Mouse (Mus musculus): ENCODE measurements around the gene Synpo2. TPM values are rescaled to one million over a fixed set of nuclear protein-coding genes. Genes with fewer than 3 reads are reported as not detected.

Gene Synpo2
- polyA plus RNA-seq, 1 experiment from 2014 or later, result 0.06 TPM

- no peak overlapping the region for H3K4me2 ChIP-seq (ENCODE audit: low read depth, low read length)
- H3K36me3 ChIP-seq (replicated peaks; ENCODE audit: insufficient read depth, low read length), result no peaks in the 10 kb centered on the region
- no peak overlapping the region for H3K27ac ChIP-seq (ENCODE audit: low read depth)
- 69% methylated on average over 8 of the region's 8 CpGs for WGBS (ENCODE audit: insufficient replicate concordance)
- H3K9ac ChIP-seq (replicated peaks), result no peak overlapping the region
- no peaks in the 10 kb centered on the region for H3K4me1 ChIP-seq (ENCODE audit: insufficient read depth)
- no peak for DNase-seq
- H3K9me3 ChIP-seq (ENCODE audit: low read length), result no peaks in the 10 kb centered on the region
- no peak overlapping the region for H3K4me3 ChIP-seq (ENCODE audit: low read depth, low read length)
- no peak for TF ChIP-seq CTCF (IDR thresholded peaks at IDR 0.05; ENCODE audit: low read depth)
- no peak for TF ChIP-seq EP300 (IDR thresholded peaks at IDR 0.05; ENCODE audit: low read depth)
- no peak for ATAC-seq
- no peaks in the 10 kb centered on the region for H3K27me3 ChIP-seq (ENCODE audit: insufficient read depth, low read length)
Measured at GRCm38 (mm10) chr3:123153337-123153736, 82.6 kb downstream of the Synpo2 start.

GRCm38 (mm10) chr3:123152911-123153310 lies 83.0 kb downstream of the Synpo2 start:
- Histone ChIP-seq H3K4me1 (ENCODE audit: insufficient read depth) (no peaks in the 10 kb centered on the region), H3K4me2 (ENCODE audit: low read depth, low read length) (no peak overlapping the region), H3K9me3 (ENCODE audit: low read length) (no peaks in the 10 kb centered on the region), H3K36me3 (replicated peaks; ENCODE audit: insufficient read depth, low read length) (no peaks in the 10 kb centered on the region), H3K27me3 (ENCODE audit: insufficient read depth, low read length) (no peaks in the 10 kb centered on the region), H3K4me3 (ENCODE audit: low read depth, low read length) (no peak overlapping the region), H3K27ac (ENCODE audit: low read depth) (no peak overlapping the region), H3K9ac (replicated peaks) (no peak overlapping the region)
- no peak for TF ChIP-seq EP300 (IDR thresholded peaks at IDR 0.05; ENCODE audit: low read depth)
- no peak for TF ChIP-seq CTCF (IDR thresholded peaks at IDR 0.05; ENCODE audit: low read depth)
- no peak for DNase-seq
- ATAC-seq, result no peak
- WGBS (ENCODE audit: insufficient replicate concordance), result 80% methylated on average over 5 of the region's 5 CpGs

DNA sequence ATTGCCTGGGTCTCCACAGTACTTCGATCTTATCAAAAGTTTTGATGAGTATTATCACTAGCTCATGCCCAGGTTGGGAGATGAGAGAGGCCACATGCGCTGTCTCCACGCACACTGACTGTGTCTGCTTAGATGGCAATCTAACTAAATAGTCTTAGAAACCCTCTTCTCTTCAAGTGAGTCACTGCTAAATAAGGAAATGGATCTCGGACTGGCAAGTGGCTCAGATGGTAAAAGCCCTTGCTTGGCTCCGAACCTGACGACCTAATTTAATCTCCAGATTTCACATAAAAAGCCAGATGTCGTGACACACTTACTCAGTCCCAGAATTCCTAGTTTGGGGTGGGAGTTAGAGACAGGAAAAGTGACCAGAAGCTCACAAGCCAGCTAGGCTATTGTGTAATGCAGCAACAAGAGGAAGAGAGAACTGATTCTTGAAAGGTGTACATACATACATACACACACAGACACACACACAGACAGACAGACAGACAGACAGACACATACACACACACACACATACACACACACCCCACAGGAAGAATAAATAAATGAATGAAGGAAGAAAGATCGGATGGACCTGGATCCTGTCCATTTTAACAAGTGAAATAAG lies 85.3 kb downstream of the Synpo2 start:
- Histone ChIP-seq H3K4me3 (ENCODE audit: low read depth, low read length) (no peak overlapping the region), H3K4me1 (ENCODE audit: insufficient read depth) (no peaks in the 10 kb centered on the region), H3K27ac (ENCODE audit: low read depth) (no peak overlapping the region), H3K9me3 (ENCODE audit: low read length) (no peaks in the 10 kb centered on the region), H3K27me3 (ENCODE audit: insufficient read depth, low read length) (no peaks in the 10 kb centered on the region), H3K36me3 (replicated peaks; ENCODE audit: insufficient read depth, low read length) (no peaks in the 10 kb centered on the region), H3K9ac (replicated peaks) (no peak overlapping the region), H3K4me2 (ENCODE audit: low read depth, low read length) (no peak overlapping the region)
- ATAC-seq (no peak), DNase-seq (no peak)
- TF ChIP-seq EP300 (IDR thresholded peaks at IDR 0.05; ENCODE audit: low read depth) (no peak), CTCF (IDR thresholded peaks at IDR 0.05; ENCODE audit: low read depth) (no peak)
- WGBS (ENCODE audit: insufficient replicate concordance), result 53% methylated on average over 8 of the region's 8 CpGs

GRCm38 (mm10) chr3:123149380-123150162 lies 86.4 kb downstream of the Synpo2 start:
- no peak overlapping the region for H3K4me2 ChIP-seq (ENCODE audit: low read depth, low read length)
- no peaks in the 10 kb centered on the region for H3K36me3 ChIP-seq (replicated peaks; ENCODE audit: insufficient read depth, low read length)
- H3K4me3 ChIP-seq (ENCODE audit: low read depth, low read length), result no peak overlapping the region
- no peak overlapping the region for H3K27ac ChIP-seq (ENCODE audit: low read depth)
- TF ChIP-seq EP300 (IDR thresholded peaks at IDR 0.05; ENCODE audit: low read depth), result no peak
- TF ChIP-seq CTCF (IDR thresholded peaks at IDR 0.05; ENCODE audit: low read depth), result no peak
- no peaks in the 10 kb centered on the region for H3K9me3 ChIP-seq (ENCODE audit: low read length)
- no peaks in the 10 kb centered on the region for H3K27me3 ChIP-seq (ENCODE audit: insufficient read depth, low read length)
- no peaks in the 10 kb centered on the region for H3K4me1 ChIP-seq (ENCODE audit: insufficient read depth)
- no peak for ATAC-seq
- 62% methylated on average over 10 of the region's 10 CpGs for WGBS (ENCODE audit: insufficient replicate concordance)
- no peak overlapping the region for H3K9ac ChIP-seq (replicated peaks)
- DNase-seq, result no peak

DNA sequence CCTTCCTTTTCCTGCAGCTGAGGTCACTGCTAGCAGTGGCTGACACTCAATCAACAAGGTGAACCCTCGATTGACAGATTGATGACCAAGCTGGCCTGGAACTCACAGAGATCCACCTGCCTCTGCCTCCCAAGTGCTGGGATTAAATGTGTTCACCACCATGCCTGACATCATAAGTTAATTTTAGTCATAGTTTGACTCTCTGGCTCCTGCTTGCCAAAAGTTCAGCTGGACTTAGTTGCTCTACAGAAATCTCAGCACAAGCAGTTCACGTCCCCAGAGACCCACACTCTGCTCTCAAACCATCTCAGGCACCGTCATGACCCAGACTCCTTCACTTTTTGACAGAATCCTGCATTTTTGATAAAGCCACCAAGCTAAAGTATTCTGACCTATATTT lies 87.3 kb downstream of the Synpo2 start:
- DNase-seq, result no peak
- ATAC-seq, result no peak
- Histone ChIP-seq H3K9me3 (ENCODE audit: low read length) (no peaks in the 10 kb centered on the region), H3K27me3 (ENCODE audit: insufficient read depth, low read length) (no peaks in the 10 kb centered on the region), H3K4me3 (ENCODE audit: low read depth, low read length) (no peak overlapping the region), H3K36me3 (replicated peaks; ENCODE audit: insufficient read depth, low read length) (no peaks in the 10 kb centered on the region), H3K27ac (ENCODE audit: low read depth) (no peak overlapping the region), H3K4me2 (ENCODE audit: low read depth, low read length) (no peak overlapping the region), H3K4me1 (ENCODE audit: insufficient read depth) (no peaks in the 10 kb centered on the region), H3K9ac (replicated peaks) (no peak overlapping the region)
- 65% methylated on average over 3 of the region's 3 CpGs for WGBS (ENCODE audit: insufficient replicate concordance)
- no peak for TF ChIP-seq EP300 (IDR thresholded peaks at IDR 0.05; ENCODE audit: low read depth)
- TF ChIP-seq CTCF (IDR thresholded peaks at IDR 0.05; ENCODE audit: low read depth), result no peak

- DNase-seq, result no peak
- H3K27ac ChIP-seq (ENCODE audit: low read depth), result no peak overlapping the region
- no peak overlapping the region for H3K4me3 ChIP-seq (ENCODE audit: low read depth, low read length)
- WGBS (ENCODE audit: insufficient replicate concordance), result 76% methylated on average over 8 of the region's 8 CpGs
- no peak for ATAC-seq
- H3K4me1 ChIP-seq (ENCODE audit: insufficient read depth), result no peaks in the 10 kb centered on the region
- H3K27me3 ChIP-seq (ENCODE audit: insufficient read depth, low read length), result no peaks in the 10 kb centered on the region
- H3K9ac ChIP-seq (replicated peaks), result no peak overlapping the region
- TF ChIP-seq CTCF (IDR thresholded peaks at IDR 0.05; ENCODE audit: low read depth), result no peak
- no peak for TF ChIP-seq EP300 (IDR thresholded peaks at IDR 0.05; ENCODE audit: low read depth)
- H3K9me3 ChIP-seq (ENCODE audit: low read length), result no peaks in the 10 kb centered on the region
- no peak overlapping the region for H3K4me2 ChIP-seq (ENCODE audit: low read depth, low read length)
- H3K36me3 ChIP-seq (replicated peaks; ENCODE audit: insufficient read depth, low read length), result no peaks in the 10 kb centered on the region
Measured at GRCm38 (mm10) chr3:123146557-123146956, 89.4 kb downstream of the Synpo2 start.

Data from liver, postnatal 0 days (tissue).